Mouse (Mus musculus) forebrain, embryonic 12.5 days (tissue): ENCODE measurements around the gene Kifc3. TPM values are rescaled to one million over a fixed set of nuclear protein-coding genes. Genes with fewer than 3 reads are reported as not detected.

ENCODE experiments used
- ATAC-seq: fragments of 200-750 bp; cut with Nextera tagmentation; 2 replicates; pipeline ENCODE4 v1.8.0; 2017; ENCODE audit warnings: moderate TSS enrichment; ENCODE audit not compliant: low FRiP score
- H3K27ac ChIP-seq: fragments of 300-500 bp; sonication (generic); 2 replicates; pipeline ENCODE4 v1.5.1; 2016; ENCODE audit warnings: mild to moderate bottlenecking
- H3K27me3 ChIP-seq: fragments of 300-500 bp; sonication (generic); 2 replicates; pipeline ENCODE4 v1.6.1; 2016; ENCODE audit warnings: mild to moderate bottlenecking
- H3K36me3 ChIP-seq: fragments of 300-500 bp; sonication (generic); replicated peaks from 2 replicates; pipeline ENCODE4 v1.6.1; 2016; ENCODE audit warnings: mild to moderate bottlenecking
- H3K4me1 ChIP-seq: fragments of 300-500 bp; sonication (generic); 2 replicates; pipeline ENCODE4 v1.6.1; 2016
- H3K4me2 ChIP-seq: fragments of 300-500 bp; sonication (generic); 2 replicates; pipeline ENCODE4 v1.6.1; 2016; ENCODE audit warnings: mild to moderate bottlenecking, moderate library complexity
- H3K4me3 ChIP-seq: fragments of 300-500 bp; sonication (generic); replicated peaks from 2 replicates; pipeline ENCODE4 v1.5.1; 2016; ENCODE audit warnings: mild to moderate bottlenecking
- H3K9ac ChIP-seq: fragments of 300-500 bp; sonication (generic); 2 replicates; pipeline ENCODE4 v1.6.1; 2016; ENCODE audit warnings: mild to moderate bottlenecking
- H3K9me3 ChIP-seq: fragments of 300-500 bp; sonication (generic); 2 replicates; pipeline ENCODE4 v1.6.1; 2016
- WGBS: fragments of 180-500 bp; shearing (Covaris S2); methylation state at CpG from one replicate; pipeline ENCODE4 v1.1.7; 2016; 5-methylcytosine and 5-hydroxymethylcytosine counted together
- polyA plus RNA-seq: library from polyadenylated mRNA; unstranded; fragments of >200 nt; fragmentation: Nextera tagmentation; extraction: Ambion mirVana; gene quantifications from 2 replicates; pipeline ENCODE4 v1.2.1, GENCODE M21; 2016

Gene Kifc3
- polyA plus RNA-seq, 1 experiment from 2014 or later = 8.3 TPM

DNA sequence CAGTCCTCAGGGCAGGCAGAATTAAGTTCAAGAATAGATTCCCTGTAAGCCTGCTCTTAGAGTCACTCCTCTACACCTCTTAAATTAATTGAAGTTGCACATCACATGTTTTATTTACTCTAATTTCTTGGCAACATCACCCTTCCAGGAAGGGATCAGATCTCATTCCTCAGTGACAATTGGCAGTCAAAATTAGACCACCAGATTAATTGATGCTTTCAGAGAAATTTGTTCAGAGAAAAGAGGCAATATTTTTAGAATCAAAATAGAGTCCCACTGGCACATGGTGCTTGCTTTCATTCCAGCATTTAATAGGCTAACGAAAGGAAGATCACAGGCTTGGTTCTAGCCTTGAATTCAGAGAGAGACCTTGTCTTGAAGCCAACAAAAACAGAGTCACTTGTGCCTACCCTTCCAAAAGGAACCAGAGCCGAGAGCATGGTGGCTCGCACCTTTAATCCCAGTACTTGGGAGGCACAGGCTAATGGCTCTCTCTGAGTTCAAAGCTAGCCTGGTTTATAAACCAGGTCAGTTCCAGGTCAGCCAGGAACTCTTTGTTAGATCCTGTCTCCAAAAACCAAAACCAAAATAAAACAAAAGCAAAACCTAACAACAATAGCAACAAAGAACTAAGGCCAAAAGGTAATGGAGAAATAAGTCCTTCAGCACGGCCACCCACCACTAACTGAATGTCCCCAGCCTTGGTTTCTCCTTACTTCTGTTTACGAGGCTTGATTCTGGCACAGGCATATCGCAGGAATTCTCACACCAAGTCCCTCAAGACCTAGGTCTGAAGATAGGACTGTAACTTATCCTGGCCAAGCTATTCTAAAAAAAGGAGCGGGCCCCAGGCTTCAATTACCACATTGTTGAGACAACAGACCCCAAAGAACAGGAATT lies 23.9 kb upstream of the Kifc3 start:
- Histone ChIP-seq H3K4me3 (no peak overlapping the region), H3K9ac (no peak overlapping the region), H3K27me3 (no peaks in the 10 kb centered on the region), H3K9me3 (no peaks in the 10 kb centered on the region), H3K4me1 (no peaks in the 10 kb centered on the region), H3K36me3 (no peaks in the 10 kb centered on the region), H3K4me2 (no peak overlapping the region), H3K27ac (no peak overlapping the region)
- ATAC-seq = no peak
- 67% methylated on average over 7 of the region's 7 CpGs for WGBS

DNA sequence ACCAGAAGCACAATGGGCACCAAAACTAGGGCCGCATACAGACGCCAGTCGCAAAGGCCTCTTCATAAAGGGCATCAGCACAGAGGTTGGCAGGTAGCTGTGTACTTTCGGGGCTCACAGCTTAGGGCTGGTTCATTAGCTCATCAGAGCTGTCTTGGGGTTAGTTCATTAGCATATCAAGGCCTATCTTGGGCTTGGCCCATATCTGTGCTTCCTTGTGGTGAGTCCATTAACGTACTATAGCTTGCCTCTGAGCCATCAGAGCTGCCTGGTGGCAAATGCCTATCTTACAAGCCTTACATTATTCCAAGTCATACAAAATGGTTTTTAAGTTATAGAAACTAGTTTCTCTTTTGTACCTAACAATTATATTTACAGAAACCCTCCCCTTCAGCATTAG lies 21.4 kb upstream of the Kifc3 start:
- H3K9me3 ChIP-seq = no peaks in the 10 kb centered on the region
- H3K27ac ChIP-seq = no peak overlapping the region
- no peak overlapping the region for H3K9ac ChIP-seq
- H3K4me3 ChIP-seq = no peak overlapping the region
- no peak overlapping the region for H3K4me2 ChIP-seq
- no peaks in the 10 kb centered on the region for H3K4me1 ChIP-seq
- no peak for ATAC-seq
- no peaks in the 10 kb centered on the region for H3K27me3 ChIP-seq
- WGBS = 79% methylated on average over 5 of the region's 5 CpGs
- no peaks in the 10 kb centered on the region for H3K36me3 ChIP-seq

DNA sequence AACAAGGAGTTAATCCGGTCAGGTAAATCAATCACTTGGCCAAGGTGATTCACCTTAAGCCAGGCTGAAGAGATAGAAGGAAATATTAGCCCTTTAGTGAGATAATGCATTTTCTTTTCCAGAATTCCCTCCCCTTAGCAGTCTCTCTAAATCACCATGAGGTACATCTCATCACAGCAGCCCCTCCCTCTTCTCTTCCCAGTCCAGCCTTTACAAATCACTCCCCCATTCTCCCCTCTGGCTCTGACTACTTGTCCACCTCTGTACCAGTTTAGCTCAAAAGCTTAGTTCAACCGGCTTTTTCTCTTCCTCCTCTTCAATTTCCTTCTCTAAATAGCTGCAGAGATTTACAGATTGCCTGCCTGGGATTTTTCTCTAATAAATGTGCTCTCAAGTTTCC lies 18.4 kb upstream of the Kifc3 start:
- H3K4me3 ChIP-seq = no peak overlapping the region
- no peaks in the 10 kb centered on the region for H3K27me3 ChIP-seq
- ATAC-seq = no peak
- 65% methylated on average over 2 of the region's 2 CpGs for WGBS
- H3K9ac ChIP-seq = no peak overlapping the region
- H3K27ac ChIP-seq = no peak overlapping the region
- H3K9me3 ChIP-seq = no peaks in the 10 kb centered on the region
- H3K36me3 ChIP-seq = no peaks in the 10 kb centered on the region
- H3K4me2 ChIP-seq = no peak overlapping the region
- no peaks in the 10 kb centered on the region for H3K4me1 ChIP-seq

DNA sequence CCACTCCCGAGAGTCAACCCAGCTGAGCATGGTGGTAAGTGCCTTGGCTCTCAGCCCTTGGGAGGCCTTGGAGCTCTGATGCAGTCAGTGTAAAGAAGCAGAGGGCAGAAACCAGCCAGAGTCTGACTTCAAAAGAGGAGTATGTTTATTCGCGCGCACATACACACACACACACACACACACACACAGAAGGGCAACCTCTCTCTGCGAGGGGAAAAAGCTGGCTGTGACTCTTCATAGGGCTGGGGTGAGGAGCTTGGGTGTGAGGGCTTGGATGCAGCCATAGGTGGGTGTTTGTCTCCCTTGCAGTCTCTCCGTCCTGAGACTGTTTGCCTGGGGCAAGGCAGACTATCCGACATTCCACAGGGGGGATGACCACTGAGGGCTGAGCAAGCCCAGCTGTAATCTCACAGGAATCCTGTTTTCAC lies 18.0 kb upstream of the Kifc3 start:
- no peak for ATAC-seq
- H3K27me3 ChIP-seq = no peaks in the 10 kb centered on the region
- no peaks in the 10 kb centered on the region for H3K4me1 ChIP-seq
- H3K9me3 ChIP-seq = no peaks in the 10 kb centered on the region
- H3K4me3 ChIP-seq = no peak overlapping the region
- 68% methylated on average over 7 of the region's 7 CpGs for WGBS
- H3K4me2 ChIP-seq = no peak overlapping the region
- no peak overlapping the region for H3K27ac ChIP-seq
- H3K9ac ChIP-seq = no peak overlapping the region
- no peaks in the 10 kb centered on the region for H3K36me3 ChIP-seq

DNA sequence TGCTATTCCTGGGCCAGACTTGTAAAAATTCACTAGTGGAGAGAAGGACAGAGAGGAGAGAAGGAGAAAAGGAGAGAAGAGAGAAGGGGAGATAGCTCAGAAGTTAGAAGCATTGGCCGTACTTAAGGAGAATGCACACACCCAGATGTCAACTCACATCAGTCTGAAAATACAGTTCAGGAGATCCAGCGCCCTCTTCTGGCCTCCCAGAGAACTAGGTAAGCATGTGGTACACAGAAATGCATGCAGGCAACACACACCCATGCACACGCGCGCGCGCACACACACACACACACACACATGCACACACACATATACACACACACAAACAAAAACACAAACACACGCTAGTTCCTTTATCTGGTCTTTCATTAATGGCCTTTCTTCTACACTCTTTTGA lies 17.0 kb upstream of the Kifc3 start:
- Histone ChIP-seq H3K4me2 (no peak overlapping the region), H3K27ac (no peak overlapping the region), H3K36me3 (no peaks in the 10 kb centered on the region), H3K4me1 (no peaks in the 10 kb centered on the region), H3K4me3 (no peak overlapping the region), H3K9me3 (no peaks in the 10 kb centered on the region), H3K27me3 (no peaks in the 10 kb centered on the region), H3K9ac (no peak overlapping the region)
- ATAC-seq = no peak
- 83% methylated on average over 8 of the region's 8 CpGs for WGBS

DNA sequence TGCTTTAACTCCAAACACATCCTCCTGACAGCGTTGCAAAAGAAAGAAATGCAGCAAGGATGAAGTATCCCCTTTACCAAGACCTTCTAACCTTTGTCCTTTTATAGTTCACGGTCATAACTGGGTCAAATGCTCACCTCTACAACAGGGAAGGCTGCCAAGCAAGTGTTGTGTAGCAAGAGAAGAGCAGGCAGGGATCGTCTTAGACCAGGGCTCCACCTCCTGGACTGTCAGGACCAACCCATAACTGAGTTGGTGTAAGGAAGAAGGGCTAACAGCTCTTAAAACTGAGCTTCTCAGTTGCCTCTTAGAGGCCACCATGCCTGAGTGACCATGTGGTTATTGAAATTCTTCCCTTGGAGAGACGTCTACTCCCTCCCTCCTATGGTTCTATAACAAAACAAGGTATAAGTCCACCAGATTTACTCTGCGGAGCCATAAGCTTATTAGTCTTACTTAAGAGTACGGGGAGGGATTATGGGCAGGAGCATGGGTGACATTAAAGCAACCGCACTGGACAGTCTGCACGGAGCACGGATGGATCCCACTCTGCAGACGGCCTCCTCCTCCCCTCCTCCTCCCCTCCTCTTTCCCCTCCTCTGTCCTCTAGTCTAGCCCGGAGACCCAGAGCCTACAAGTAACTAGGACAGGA lies 13.2 kb upstream of the Kifc3 start:
- WGBS = 78% methylated on average over 11 of the region's 11 CpGs
- Histone ChIP-seq H3K4me2 (no peak overlapping the region), H3K36me3 (no peaks in the 10 kb centered on the region), H3K27ac (no peak overlapping the region), H3K4me3 (no peak overlapping the region), H3K27me3 (no peaks in the 10 kb centered on the region), H3K9ac (no peak overlapping the region), H3K9me3 (no peaks in the 10 kb centered on the region), H3K4me1 (no peaks in the 10 kb centered on the region)
- ATAC-seq = no peak

DNA sequence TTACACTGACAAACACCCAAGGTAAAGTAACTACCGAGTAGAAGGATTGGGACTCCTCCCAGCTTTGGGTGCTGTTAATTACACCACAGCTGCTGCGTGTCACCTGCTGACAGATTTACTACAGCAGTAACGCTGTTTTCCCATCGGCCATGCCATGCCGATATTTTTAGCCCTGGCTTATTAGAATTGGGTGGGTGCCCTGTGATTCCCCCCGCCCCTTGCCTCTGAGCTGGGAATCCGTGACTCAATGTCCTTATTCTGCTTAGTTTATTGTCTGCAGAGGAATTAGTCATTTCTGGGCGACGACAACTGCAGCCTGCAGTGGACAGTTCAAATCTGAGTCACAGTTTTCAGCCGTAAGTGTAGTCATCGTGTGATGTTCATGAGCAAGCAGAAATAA lies 7.3 kb upstream of the Kifc3 start:
- no peak for ATAC-seq

DNA sequence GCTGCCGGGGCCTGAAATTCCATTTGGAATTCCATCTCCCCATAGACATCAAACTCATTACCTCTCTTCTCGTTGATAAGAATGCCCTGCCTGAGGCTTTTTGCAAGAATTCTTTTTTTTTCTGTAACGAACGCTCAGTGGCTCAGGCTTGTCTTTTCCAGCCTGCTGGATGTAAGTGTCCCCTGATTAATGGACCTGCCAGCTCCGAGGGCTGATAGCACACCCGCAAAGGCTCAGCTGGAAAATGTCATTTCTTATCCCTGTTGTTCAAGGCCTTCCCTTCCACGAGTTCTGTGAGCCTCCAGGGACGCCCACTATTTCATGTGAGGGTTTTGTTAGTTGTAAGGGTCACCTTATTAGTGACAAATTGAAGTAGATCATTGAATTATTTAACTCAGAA lies 3.3 kb upstream of the Kifc3 start:
- no peaks in the 10 kb centered on the region for H3K9me3 ChIP-seq
- no peak overlapping the region for H3K4me3 ChIP-seq
- H3K9ac ChIP-seq = no peak overlapping the region
- H3K27ac ChIP-seq = peak overlapping the region; percentile 74
- 0 out of 2 replicates have a peak, but pooled peaks have one; percentile 20 for ATAC-seq
- H3K4me2 ChIP-seq = no peak overlapping the region
- peaks cover 10% of the 10 kb centered on the region for H3K4me1 ChIP-seq
- 16% methylated on average over 8 of the region's 8 CpGs for WGBS
- H3K36me3 ChIP-seq = no peaks in the 10 kb centered on the region
- no peaks in the 10 kb centered on the region; the same call in 1 of the 2 replicates for H3K27me3 ChIP-seq

More for the DNA sequence above, 7.3 kb upstream of the Kifc3 start:
- no peak overlapping the region for H3K27ac ChIP-seq
- H3K4me2 ChIP-seq = no peak overlapping the region
- H3K4me3 ChIP-seq = no peak overlapping the region
- WGBS = 78% methylated on average over 11 of the region's 11 CpGs
- H3K9ac ChIP-seq = no peak overlapping the region
- H3K27me3 ChIP-seq = no peaks in the 10 kb centered on the region; the same call in 1 of the 2 replicates
- H3K36me3 ChIP-seq = no peaks in the 10 kb centered on the region
- H3K9me3 ChIP-seq = no peaks in the 10 kb centered on the region
- H3K4me1 ChIP-seq = peaks cover 10% of the 10 kb centered on the region

DNA sequence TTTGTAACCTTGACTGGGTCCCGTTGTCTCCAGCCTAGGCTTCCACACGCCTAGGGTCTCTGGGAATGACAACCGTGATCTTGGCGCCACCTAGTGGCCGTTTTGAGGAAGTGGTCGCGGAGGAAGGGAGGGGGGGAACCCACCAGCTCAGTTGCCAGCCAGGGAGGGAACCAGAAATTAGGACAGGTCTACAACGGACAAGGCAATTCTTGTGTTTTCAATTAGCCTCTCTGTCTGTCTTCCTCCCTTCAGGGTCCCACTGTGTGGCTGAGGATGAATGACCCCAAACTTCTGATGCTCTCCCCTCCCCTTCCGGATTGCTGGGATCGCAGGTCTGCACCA lies 1.4 kb upstream of the Kifc3 start:
- WGBS = 16% methylated on average over 10 of the region's 10 CpGs
- H3K4me3 ChIP-seq = no peak overlapping the region
- peaks cover 10% of the 10 kb centered on the region for H3K4me1 ChIP-seq
- H3K4me2 ChIP-seq = no peak overlapping the region
- H3K9me3 ChIP-seq = no peaks in the 10 kb centered on the region
- H3K27me3 ChIP-seq = no peaks in the 10 kb centered on the region; the same call in 1 of the 2 replicates
- no peaks in the 10 kb centered on the region for H3K36me3 ChIP-seq
- no peak overlapping the region for H3K27ac ChIP-seq
- no peak overlapping the region for H3K9ac ChIP-seq
- ATAC-seq = peak; percentile 81

DNA sequence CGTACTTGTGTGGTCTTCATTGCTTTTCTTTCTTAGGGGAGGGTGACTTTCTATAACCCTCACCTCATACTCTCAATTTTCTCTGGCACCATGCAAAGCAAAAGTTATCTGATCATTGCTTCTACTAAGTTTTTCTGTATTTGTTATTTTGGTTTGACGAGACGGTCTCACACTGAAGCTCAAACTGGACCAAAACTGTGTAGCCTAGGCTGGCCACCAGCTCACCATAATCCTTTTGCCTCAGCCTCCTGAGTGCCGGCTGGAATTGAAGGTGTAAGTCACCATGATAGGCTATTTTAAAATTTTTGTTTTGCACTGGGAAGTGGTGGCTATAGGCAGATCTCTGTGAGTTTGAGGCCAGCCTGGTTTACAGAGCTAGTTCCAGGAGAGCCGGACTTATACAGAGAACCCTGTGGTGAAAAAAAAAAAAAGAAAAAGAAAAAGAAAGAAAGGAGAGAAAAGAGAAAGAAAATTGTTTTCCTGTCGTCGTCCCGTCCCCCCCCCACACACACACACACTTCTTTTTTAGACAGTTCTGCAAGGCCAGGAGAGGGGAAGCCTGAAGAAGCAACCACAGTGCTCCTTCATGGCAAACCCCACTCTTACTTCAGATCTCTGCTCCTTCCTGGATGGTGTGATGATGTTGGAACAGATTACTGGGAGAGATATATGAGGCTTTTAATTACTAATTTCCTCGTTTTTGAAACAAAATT lies 870 bp upstream of the Kifc3 start:
- H3K27ac ChIP-seq = no peak overlapping the region
- 51% methylated on average over 9 of the region's 9 CpGs for WGBS
- no peaks in the 10 kb centered on the region for H3K36me3 ChIP-seq
- H3K9me3 ChIP-seq = no peaks in the 10 kb centered on the region
- no peak overlapping the region for H3K4me3 ChIP-seq
- H3K27me3 ChIP-seq = no peaks in the 10 kb centered on the region; the same call in 1 of the 2 replicates
- ATAC-seq = no peak; the same call in 1 of the 2 replicates
- no peak overlapping the region for H3K4me2 ChIP-seq
- H3K4me1 ChIP-seq = peaks cover 10% of the 10 kb centered on the region
- H3K9ac ChIP-seq = no peak overlapping the region

DNA sequence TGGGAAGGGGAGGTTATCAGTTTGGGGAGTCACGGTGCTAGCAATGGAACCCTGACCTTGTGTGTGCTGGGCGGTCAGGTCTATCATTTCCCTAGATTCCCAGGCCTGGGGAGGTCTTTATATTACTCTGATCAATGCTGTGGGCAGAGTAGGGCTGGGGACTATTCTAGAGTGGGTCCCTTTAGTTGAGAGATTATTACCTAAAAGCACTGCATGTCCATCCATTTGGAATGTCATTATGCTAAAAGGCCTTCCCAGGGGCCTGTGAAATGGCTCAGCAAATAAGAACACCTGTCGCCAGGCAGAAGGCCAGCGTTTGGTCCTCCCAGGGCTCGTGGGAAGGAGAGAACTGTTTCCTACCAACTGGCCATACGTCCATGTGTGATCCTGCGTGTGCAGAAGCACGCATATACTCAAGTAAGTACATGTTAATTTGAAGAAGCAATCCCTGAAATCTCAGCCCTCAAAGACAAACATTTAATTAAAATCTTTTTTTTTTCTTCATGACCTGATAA lies 499 bp downstream of the Kifc3 start:
- Histone ChIP-seq H3K4me2 (no peak overlapping the region), H3K4me3 (no peak overlapping the region), H3K4me1 (peaks cover 10% of the 10 kb centered on the region), H3K36me3 (no peaks in the 10 kb centered on the region), H3K9ac (no peak overlapping the region), H3K9me3 (no peaks in the 10 kb centered on the region), H3K27me3 (no peaks in the 10 kb centered on the region; the same call in 1 of the 2 replicates), H3K27ac (no peak overlapping the region)
- no peak for ATAC-seq
- WGBS = 79% methylated on average over 8 of the region's 8 CpGs

DNA sequence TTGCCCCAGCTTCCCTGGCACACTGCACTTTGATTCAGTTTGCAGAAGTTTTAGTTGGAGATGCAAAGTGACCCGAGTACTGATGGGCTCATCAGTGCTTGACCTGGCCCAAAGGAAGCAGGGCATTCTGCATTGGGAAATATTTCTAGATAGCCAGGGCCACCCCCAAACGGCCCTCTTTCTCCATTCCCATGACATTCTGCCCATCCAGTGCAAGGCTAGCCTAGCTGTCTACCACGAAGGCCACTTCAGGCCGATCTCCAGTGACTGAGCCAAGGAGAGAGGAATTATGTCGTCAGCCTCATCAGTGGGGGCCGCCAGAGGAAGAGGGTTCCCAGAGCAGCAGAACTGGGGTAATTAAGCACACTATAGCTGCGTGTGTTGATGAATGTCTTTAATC lies 1.1 kb downstream of the Kifc3 start:
- H3K4me1 ChIP-seq = peaks cover 7% of the 10 kb centered on the region
- no peaks in the 10 kb centered on the region; the same call in 1 of the 2 replicates for H3K27me3 ChIP-seq
- no peaks in the 10 kb centered on the region for H3K9me3 ChIP-seq
- WGBS = 55% methylated on average over 7 of the region's 7 CpGs
- no peak for ATAC-seq
- H3K36me3 ChIP-seq = no peaks in the 10 kb centered on the region
- no peak overlapping the region for H3K4me2 ChIP-seq
- no peak overlapping the region for H3K9ac ChIP-seq
- no peak overlapping the region for H3K4me3 ChIP-seq
- H3K27ac ChIP-seq = no peak overlapping the region
